Mouse (Mus musculus) myocyte (in vitro differentiated cells): ENCODE data around the gene Smok3c.

Experiments used
- CEBPB ChIP-seq: IDR thresholded peaks from 2 replicates; pipeline ENCODE4 v1.6.1; 2011; ENCODE audit warnings: mild to moderate bottlenecking, moderate library complexity; ENCODE audit not compliant: poor library complexity, insufficient read depth, severe bottlenecking
- E2F4 ChIP-seq: IDR thresholded peaks from one replicate; pipeline ENCODE4 v1.6.1; 2011; ENCODE audit warnings: mild to moderate bottlenecking, control low read depth, moderate library complexity; ENCODE audit not compliant: insufficient read depth
- MAX ChIP-seq: IDR thresholded peaks from one replicate; pipeline ENCODE4 v1.6.1; 2011; ENCODE audit warnings: low read depth, mild to moderate bottlenecking, control low read depth
- MYOG ChIP-seq, 3 experiments: IDR thresholded peaks; one replicate each; pipeline ENCODE4 v1.6.1; 2011; ENCODE audit warnings: control low read depth in 2 of 3, low read depth in 2 of 3, mild to moderate bottlenecking in 2 of 3; ENCODE audit not compliant: insufficient read length in 2 of 3, control insufficient read depth in 1 of 3, insufficient read depth in 1 of 3
- POLR2A ChIP-seq: IDR thresholded peaks from one replicate; pipeline ENCODE4 v1.6.1; 2011; ENCODE audit warnings: low read depth, mild to moderate bottlenecking, control low read depth, moderate library complexity; ENCODE audit not compliant: insufficient read length
- POLR2AphosphoS2 ChIP-seq: IDR thresholded peaks from one replicate; pipeline ENCODE4 v1.6.1; 2011; ENCODE audit warnings: low read depth, control low read depth; ENCODE audit not compliant: insufficient read length
- SRF ChIP-seq: IDR thresholded peaks from one replicate; pipeline ENCODE4 v1.6.1; 2011; ENCODE audit warnings: low read depth; ENCODE audit not compliant: control insufficient read depth, insufficient read length
- USF1 ChIP-seq: IDR thresholded peaks from one replicate; pipeline ENCODE4 v1.6.1; 2011; ENCODE audit warnings: low read depth, mild to moderate bottlenecking, control low read depth, moderate library complexity

DNA sequence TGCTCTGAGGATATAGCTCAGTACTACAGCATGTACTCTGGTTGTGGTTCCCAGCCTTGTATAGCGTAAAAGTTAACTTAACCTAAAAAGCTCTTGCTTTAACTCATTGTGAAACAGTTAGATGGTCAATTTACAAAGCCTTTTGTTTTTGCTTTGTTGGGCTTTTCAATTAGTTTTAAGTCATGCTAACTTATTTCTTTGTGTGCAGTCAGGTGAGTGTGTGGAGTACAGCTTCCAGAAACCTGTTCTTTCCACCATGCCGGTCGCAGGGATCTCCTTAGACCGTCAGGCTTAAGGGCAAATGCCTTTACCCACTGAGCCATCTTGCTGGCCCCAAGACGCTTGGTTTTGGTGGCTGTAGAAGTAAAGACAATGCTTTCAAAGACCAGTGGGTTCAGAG, 37.7 kb downstream of the Smok3c start:
- TF ChIP-seq POLR2AphosphoS2 (no peak), MAX (no peak), POLR2A (no peak), E2F4 (no peak), SRF (no peak), MYOG (IDR thresholded peaks at IDR 0.05; ENCODE audit: control insufficient read depth in 1 of 3, insufficient read depth in 1 of 3, insufficient read length in 2 of 3, low read depth in 2 of 3) (no peak), CEBPB (no peak), USF1 (no peak)
